Mouse (Mus musculus): ENCODE data around the gene Pmm1. TPM values are rescaled to one million over a fixed set of nuclear protein-coding genes. Genes with fewer than 3 reads are reported as not detected.

Gene Pmm1
- total and polyA plus RNA-seq, 3 experiments, result 51.8 to 140 (median 128) TPM

DNA sequence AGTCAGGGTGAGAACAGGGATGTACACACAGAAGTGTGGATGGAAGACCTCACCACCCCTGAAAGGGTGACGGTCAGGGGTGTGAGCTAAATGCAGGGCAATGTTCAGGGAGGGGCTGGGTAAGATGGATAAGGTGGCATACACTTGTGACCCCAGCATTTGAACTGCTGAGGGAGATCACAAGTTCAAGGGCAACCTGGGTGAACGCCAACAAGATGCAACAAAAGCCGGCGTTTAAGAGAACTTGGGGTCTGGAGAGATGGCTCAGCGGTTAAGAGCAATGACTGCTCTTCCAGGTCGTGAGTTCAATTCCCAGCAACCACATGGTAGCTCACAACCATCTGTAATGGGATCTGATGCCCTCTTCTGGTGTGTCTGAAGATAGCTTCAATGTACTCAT lies 6.0 kb downstream of the Pmm1 start:
- Histone ChIP-seq H3K79me2 (replicated peaks; ENCODE audit: control insufficient read depth, extremely low read depth, insufficient read depth, poor library complexity, severe bottlenecking) (peaks cover 18% of the 10 kb centered on the region), H3K4me1 (ENCODE audit: control insufficient read depth in 1 of 2, insufficient read depth in 2 of 2) (peaks cover 0 to 19% of the 10 kb centered on the region in 2 experiments; a peak in 2 of 4 replicates), H3K9ac (ENCODE audit: insufficient read depth, low read depth) (no peak overlapping the region), H3K9me3 (replicated peaks; ENCODE audit: low read length) (no peaks in the 10 kb centered on the region), H3K36me3 (replicated peaks in 1 of 2; ENCODE audit: control insufficient read depth in 1 of 2, insufficient read depth in 1 of 2, low read length in 1 of 2) (peaks cover 65 to 89% of the 10 kb centered on the region in 2 experiments), H3K27ac (ENCODE audit: insufficient read depth, low read depth) (no peak overlapping the region), H3K4me2 (ENCODE audit: insufficient read depth, low read depth, poor library complexity, severe bottlenecking) (no peak overlapping the region), H3K27me3 (replicated peaks) (no peaks in the 10 kb centered on the region), H3K4me3 (replicated peaks in 1 of 3; ENCODE audit: low read depth in 2 of 3, low read length in 2 of 3, poor library complexity in 1 of 3) (no peak overlapping the region)
- in situ Hi-C loops (cut with MboI; ENCODE audit: low pct_ligation_motif_present, low pct_unique_long_range_greater_than_20kb, low sequenced_read_pairs) (loop anchor here (5.0 kb wide), 1 partner anchor 43 kb away; no protein-coding TSS in a partner anchor), dilution Hi-C loops (cut with MboI; ENCODE audit: extremely low pct_ligation_motif_present, extremely low pct_unique_long_range_greater_than_20kb, low sequenced_read_pairs) (no loop called here)
- TF ChIP-seq CTCF (conservative IDR thresholded peaks at IDR 0.05 in 1 of 2, IDR thresholded peaks at IDR 0.05 in 1 of 2; ENCODE audit: low read depth in 2 of 2, low read length in 2 of 2), result 0 out of 4 replicates have a peak, but pooled peaks of 1 of the 2 experiments have one; percentile 2
- TF ChIP-seq MEF2A (IDR thresholded peaks at IDR 0.05; ENCODE audit: borderline replicate concordance, low read depth, low read length), result no peak
- no peak for TF ChIP-seq ELF1 (IDR thresholded peaks at IDR 0.05; ENCODE audit: low read depth, low read length)
- no peak for TF ChIP-seq ZNF384 (IDR thresholded peaks at IDR 0.05; ENCODE audit: low read depth, low read length)
- no peak for TF ChIP-seq KAT2A (IDR thresholded peaks at IDR 0.05; ENCODE audit: insufficient replicate concordance, low read length)
- no peak for TF ChIP-seq USF2 (conservative IDR thresholded peaks at IDR 0.05; ENCODE audit: low read depth, low read length)
- no peak for TF ChIP-seq MAFK (IDR thresholded peaks at IDR 0.05; ENCODE audit: insufficient replicate concordance, low read length)
- DNase-seq (ENCODE audit: extremely low read depth), result no peak

DNA sequence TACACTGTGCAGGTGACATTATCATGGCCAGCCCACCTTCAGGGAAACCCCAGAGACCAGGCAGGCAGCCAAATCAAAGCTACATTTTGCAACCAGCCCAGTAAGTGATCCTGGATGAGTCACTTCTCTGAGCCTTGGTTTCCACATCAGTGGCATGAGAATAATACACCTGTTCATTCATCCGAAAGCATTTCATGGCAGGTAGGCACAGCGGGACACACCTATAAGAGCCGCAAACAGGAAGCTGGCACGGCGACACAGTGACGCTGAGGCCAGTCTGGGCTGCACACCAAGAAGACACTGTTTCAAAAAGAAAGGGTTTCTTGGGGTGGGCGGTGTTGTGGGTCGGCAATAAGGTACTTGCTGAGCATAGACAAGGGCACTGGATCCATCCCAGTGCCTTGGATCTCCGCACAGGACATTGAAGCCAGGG lies 6.6 kb downstream of the Pmm1 start:
- in situ Hi-C loops (cut with MboI; ENCODE audit: low pct_ligation_motif_present, low pct_unique_long_range_greater_than_20kb, low sequenced_read_pairs), result loop anchor here (5.0 kb wide), 1 partner anchor 43 kb away; no protein-coding TSS in a partner anchor
- Histone ChIP-seq H3K4me1 (ENCODE audit: control insufficient read depth in 1 of 2, insufficient read depth in 2 of 2) (peaks cover under 1 to 23% of the 10 kb centered on the region in 2 experiments), H3K4me3 (replicated peaks in 1 of 3; ENCODE audit: low read depth in 2 of 3, low read length in 2 of 3, poor library complexity in 1 of 3) (no peak overlapping the region), H3K9ac (ENCODE audit: insufficient read depth, low read depth) (no peak overlapping the region), H3K9me3 (replicated peaks; ENCODE audit: low read length) (no peaks in the 10 kb centered on the region), H3K79me2 (replicated peaks; ENCODE audit: control insufficient read depth, extremely low read depth, insufficient read depth, poor library complexity, severe bottlenecking) (peaks cover 14% of the 10 kb centered on the region), H3K27me3 (replicated peaks) (no peaks in the 10 kb centered on the region), H3K27ac (ENCODE audit: insufficient read depth, low read depth) (no peak overlapping the region), H3K4me2 (ENCODE audit: insufficient read depth, low read depth, poor library complexity, severe bottlenecking) (no peak overlapping the region), H3K36me3 (replicated peaks in 1 of 2; ENCODE audit: control insufficient read depth in 1 of 2, insufficient read depth in 1 of 2, low read length in 1 of 2) (peaks cover 65 to 95% of the 10 kb centered on the region in 2 experiments)
- dilution Hi-C loops (cut with MboI; ENCODE audit: extremely low pct_ligation_motif_present, extremely low pct_unique_long_range_greater_than_20kb, low sequenced_read_pairs), result no loop called here
- DNase-seq (ENCODE audit: extremely low read depth), result no peak
- TF ChIP-seq MAZ (IDR thresholded peaks at IDR 0.05; ENCODE audit: low read depth, low read length) (no peak), GABPA (IDR thresholded peaks at IDR 0.05; ENCODE audit: insufficient replicate concordance, low read depth, low read length) (no peak), MEF2A (IDR thresholded peaks at IDR 0.05; ENCODE audit: borderline replicate concordance, low read depth, low read length) (no peak), NELFE (IDR thresholded peaks at IDR 0.05; ENCODE audit: low read depth, low read length) (no peak), TBP (conservative IDR thresholded peaks at IDR 0.05; ENCODE audit: low read depth, low read length) (no peak), NRF1 (IDR thresholded peaks at IDR 0.05; ENCODE audit: low read depth, low read length) (no peak), JUN (IDR thresholded peaks at IDR 0.05; ENCODE audit: insufficient read depth, low read depth, low read length) (no peak), ETS1 (conservative IDR thresholded peaks at IDR 0.05; ENCODE audit: low read depth, low read length) (no peak), CHD2 (IDR thresholded peaks at IDR 0.05; ENCODE audit: low read length) (no peak), SIN3A (IDR thresholded peaks at IDR 0.05; ENCODE audit: low read length) (no peak), HCFC1 (IDR thresholded peaks at IDR 0.05; ENCODE audit: low read depth, low read length) (no peak), CHD1 (IDR thresholded peaks at IDR 0.05; ENCODE audit: low read depth, low read length) (no peak), MYC (IDR thresholded peaks at IDR 0.05; ENCODE audit: low read depth, low read length) (no peak)
